Mouse (Mus musculus) testis, adult 2 months (tissue): ENCODE measurements around the gene Dbh.

Source experiments
- CTCF ChIP-seq: fragments of 200-500 bp; IDR thresholded peaks from 2 replicates; pipeline ENCODE4 v1.5.1; 2012; ENCODE audit warnings: low read depth, mild to moderate bottlenecking, inconsistent platforms, low read length, moderate library complexity; ENCODE audit not compliant: control insufficient read depth, insufficient read depth, insufficient replicate concordance
- POLR2A ChIP-seq: fragments of 200-500 bp; IDR thresholded peaks from 2 replicates; pipeline ENCODE4 v1.6.1; 2012; ENCODE audit warnings: low read depth, mild to moderate bottlenecking, inconsistent platforms, low read length, moderate library complexity; ENCODE audit not compliant: control insufficient read depth

DNA sequence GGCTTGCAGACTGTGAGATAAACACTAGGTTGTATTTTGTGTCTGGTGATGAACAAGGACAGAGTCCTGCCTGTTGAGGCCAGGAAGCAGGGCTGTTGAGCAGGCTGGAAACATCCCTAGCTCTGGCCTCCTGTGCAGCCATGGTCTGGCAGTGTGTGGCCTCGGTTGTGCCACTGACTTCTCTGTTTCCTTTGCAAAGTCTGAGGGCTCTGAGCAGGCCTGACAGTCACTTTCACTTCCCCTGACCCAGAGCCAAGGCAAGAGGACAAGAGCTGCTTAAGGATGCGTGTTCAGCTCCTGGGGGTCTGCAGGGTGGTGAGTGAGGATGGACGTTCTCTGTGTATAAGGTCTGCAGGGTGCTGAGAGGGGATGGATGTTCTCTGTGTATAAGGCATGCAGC, 36.0 kb upstream of the Dbh start:
- TF ChIP-seq CTCF (no peak), POLR2A (no peak)
